Mouse (Mus musculus): ENCODE results near the gene Tbkbp1. TPM values are rescaled to one million over a fixed set of nuclear protein-coding genes. Genes with fewer than 3 reads are reported as not detected.

The Tbkbp1 gene
- polyA plus RNA-seq, 2 experiments = 9.7 to 62.2 TPM

- peaks cover 19% of the 10 kb centered on the region for H3K27me3 ChIP-seq (ENCODE audit: control insufficient read depth, insufficient read depth, low read length)
- TF ChIP-seq POLR2A (IDR thresholded peaks at IDR 0.05; ENCODE audit: borderline replicate concordance, extremely low read depth, insufficient read depth, insufficient read length) = no peak
- H3K9me3 ChIP-seq (ENCODE audit: control insufficient read depth, low read length) = no peaks in the 10 kb centered on the region
- DNase-seq (ENCODE audit: low spot score) (no peak), ATAC-seq (ENCODE audit: low FRiP score, low read depth) (no peak)
- H3K9ac ChIP-seq (ENCODE audit: low read depth, low read length, severe bottlenecking) = no peak overlapping the region
- H3K4me2 ChIP-seq (replicated peaks; ENCODE audit: low read depth, low read length, severe bottlenecking) = no peak overlapping the region
- peaks cover 80% of the 10 kb centered on the region for H3K36me3 ChIP-seq (ENCODE audit: control insufficient read depth, insufficient read depth, low read length)
- no peak overlapping the region for H3K27ac ChIP-seq (replicated peaks; ENCODE audit: low read depth, low read length)
- no peak overlapping the region for H3K4me3 ChIP-seq (replicated peaks; ENCODE audit: low read length)
- WGBS = 74% methylated on average over 9 of the region's 9 CpGs
- 0 out of 2 replicates have a peak, but pooled peaks cover 4% of the 10 kb centered on the region for H3K4me1 ChIP-seq (ENCODE audit: control insufficient read depth, insufficient read depth, low read length)
Observed at GRCm38 (mm10) chr11:97143196-97143900, 7.9 kb downstream of the Tbkbp1 start.

DNA sequence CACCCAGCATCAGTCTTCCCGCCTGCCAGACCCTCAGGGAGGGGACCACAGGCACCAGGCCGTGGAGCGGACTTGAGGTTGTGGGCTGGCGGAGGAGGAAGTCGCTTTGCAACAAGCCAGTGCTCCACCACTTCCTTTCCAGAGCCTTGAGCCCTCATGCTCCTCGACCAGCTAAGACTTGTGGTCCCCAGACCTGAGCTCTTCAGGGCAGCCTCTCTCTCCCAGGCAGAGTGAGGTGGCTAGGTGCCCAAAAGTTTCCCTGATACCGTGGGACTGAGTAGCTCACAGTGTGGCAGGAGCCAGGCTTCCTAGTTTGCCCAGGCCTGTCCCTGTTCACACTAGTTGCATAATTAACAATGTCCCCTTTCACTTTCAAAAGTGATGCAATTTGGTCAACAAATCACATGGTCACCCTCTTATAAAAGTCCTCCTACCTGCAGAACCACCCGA lies 9.1 kb downstream of the Tbkbp1 start:
- Histone ChIP-seq H3K9ac (ENCODE audit: low read depth, low read length, severe bottlenecking) (no peak overlapping the region), H3K27ac (replicated peaks; ENCODE audit: low read depth, low read length) (no peak overlapping the region), H3K4me3 (replicated peaks; ENCODE audit: low read length) (no peak overlapping the region), H3K36me3 (ENCODE audit: control insufficient read depth, insufficient read depth, low read length) (peaks cover 80% of the 10 kb centered on the region), H3K27me3 (ENCODE audit: control insufficient read depth, insufficient read depth, low read length) (peaks cover 19% of the 10 kb centered on the region), H3K4me2 (replicated peaks; ENCODE audit: low read depth, low read length, severe bottlenecking) (no peak overlapping the region), H3K4me1 (ENCODE audit: control insufficient read depth, insufficient read depth, low read length) (0 out of 2 replicates have a peak, but pooled peaks cover 4% of the 10 kb centered on the region), H3K9me3 (ENCODE audit: control insufficient read depth, low read length) (no peaks in the 10 kb centered on the region)
- DNase-seq (ENCODE audit: low spot score) (no peak), ATAC-seq (ENCODE audit: low FRiP score, low read depth) (no peak)
- TF ChIP-seq POLR2A (IDR thresholded peaks at IDR 0.05; ENCODE audit: borderline replicate concordance, extremely low read depth, insufficient read depth, insufficient read length) = no peak
- 62% methylated on average over 8 of the region's 8 CpGs for WGBS

DNA sequence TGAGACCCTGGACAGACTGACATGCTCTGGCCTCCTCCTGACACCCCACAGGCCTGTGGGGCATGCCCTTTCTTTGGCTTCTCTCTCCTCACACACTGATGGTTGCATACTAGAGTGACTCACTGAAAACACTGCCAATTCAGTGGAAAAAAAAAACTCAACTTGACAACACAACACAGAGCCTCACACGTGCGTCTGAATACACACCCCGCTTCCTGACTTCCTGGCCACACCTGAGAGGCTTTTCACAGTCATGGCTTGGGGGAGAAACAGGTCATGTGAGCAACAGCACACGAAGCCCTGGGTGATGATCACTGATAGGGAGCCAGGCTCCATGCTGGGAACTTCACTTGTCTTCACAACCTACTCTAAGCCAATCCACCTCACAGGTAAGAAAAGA lies 10.5 kb downstream of the Tbkbp1 start:
- Histone ChIP-seq H3K27me3 (ENCODE audit: control insufficient read depth, insufficient read depth, low read length) (peaks cover 19% of the 10 kb centered on the region), H3K4me1 (ENCODE audit: control insufficient read depth, insufficient read depth, low read length) (0 out of 2 replicates have a peak, but pooled peaks cover 4% of the 10 kb centered on the region), H3K4me2 (replicated peaks; ENCODE audit: low read depth, low read length, severe bottlenecking) (no peak overlapping the region), H3K4me3 (replicated peaks; ENCODE audit: low read length) (no peak overlapping the region), H3K27ac (replicated peaks; ENCODE audit: low read depth, low read length) (no peak overlapping the region), H3K9ac (ENCODE audit: low read depth, low read length, severe bottlenecking) (no peak overlapping the region), H3K36me3 (ENCODE audit: control insufficient read depth, insufficient read depth, low read length) (peaks cover 82% of the 10 kb centered on the region), H3K9me3 (ENCODE audit: control insufficient read depth, low read length) (no peaks in the 10 kb centered on the region)
- TF ChIP-seq POLR2A (IDR thresholded peaks at IDR 0.05; ENCODE audit: borderline replicate concordance, extremely low read depth, insufficient read depth, insufficient read length) = no peak
- 72% methylated on average over 4 of the region's 4 CpGs for WGBS
- DNase-seq (ENCODE audit: low spot score) = no peak
- no peak for ATAC-seq (ENCODE audit: low FRiP score, low read depth)

- no peaks in the 10 kb centered on the region for H3K9me3 ChIP-seq (ENCODE audit: control insufficient read depth, low read length)
- H3K27ac ChIP-seq (replicated peaks; ENCODE audit: low read depth, low read length) = no peak overlapping the region
- ATAC-seq (ENCODE audit: low FRiP score, low read depth) (no peak), DNase-seq (ENCODE audit: low spot score) (no peak)
- peaks cover 67% of the 10 kb centered on the region for H3K36me3 ChIP-seq (ENCODE audit: control insufficient read depth, insufficient read depth, low read length)
- 17% methylated on average over 15 of the region's 15 CpGs for WGBS
- peak overlapping the region; percentile 47 for H3K4me2 ChIP-seq (replicated peaks; ENCODE audit: low read depth, low read length, severe bottlenecking)
- H3K4me3 ChIP-seq (replicated peaks; ENCODE audit: low read length) = peak overlapping the region; percentile 27
- no peak overlapping the region for H3K9ac ChIP-seq (ENCODE audit: low read depth, low read length, severe bottlenecking)
- TF ChIP-seq POLR2A (IDR thresholded peaks at IDR 0.05; ENCODE audit: borderline replicate concordance, extremely low read depth, insufficient read depth, insufficient read length) = no peak
- 0 out of 2 replicates have a peak, but pooled peaks cover 4% of the 10 kb centered on the region for H3K4me1 ChIP-seq (ENCODE audit: control insufficient read depth, insufficient read depth, low read length)
- H3K27me3 ChIP-seq (ENCODE audit: control insufficient read depth, insufficient read depth, low read length) = peaks cover 19% of the 10 kb centered on the region
Observed at GRCm38 (mm10) chr11:97139256-97139655, 12.0 kb downstream of the Tbkbp1 start.

DNA sequence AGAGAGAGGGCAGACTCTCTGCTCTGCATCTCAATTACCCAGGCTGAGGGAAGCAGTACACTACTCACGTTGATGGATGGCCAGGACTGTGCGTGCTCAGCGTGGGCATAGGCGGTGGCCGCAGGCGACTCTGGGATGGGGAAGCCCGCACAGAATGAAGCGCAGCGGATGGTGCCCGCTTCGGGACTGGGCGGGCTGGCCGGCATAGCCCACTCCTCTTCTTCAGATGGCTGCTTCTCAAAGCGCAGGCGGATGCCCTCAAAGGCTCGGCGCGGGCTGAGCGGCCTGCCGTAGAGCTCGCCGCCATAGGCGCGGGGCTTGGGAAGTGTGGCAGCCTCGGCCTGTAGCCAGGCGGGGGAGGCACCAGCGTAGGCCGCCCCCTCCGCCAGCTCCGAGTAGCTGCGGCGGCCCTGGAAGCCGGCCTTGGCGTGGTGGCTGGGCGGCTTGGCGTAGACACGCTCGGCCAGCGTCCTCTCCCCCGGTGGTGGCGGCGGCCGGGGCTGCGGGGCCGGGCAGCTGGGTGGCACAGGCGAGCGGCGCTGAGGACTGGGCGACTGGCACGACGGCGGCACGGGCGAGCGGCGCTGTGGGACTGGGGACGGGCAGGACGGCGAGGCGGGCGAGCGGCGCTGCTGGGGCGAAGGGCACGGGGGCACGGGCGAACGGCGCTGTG lies 12.6 kb downstream of the Tbkbp1 start:
- 17% methylated on average over 35 of the region's 69 CpGs for WGBS
- Histone ChIP-seq H3K36me3 (ENCODE audit: control insufficient read depth, insufficient read depth, low read length) (peaks cover 61% of the 10 kb centered on the region), H3K9ac (ENCODE audit: low read depth, low read length, severe bottlenecking) (no peak overlapping the region; the same call in 1 of the 2 replicates), H3K27ac (replicated peaks; ENCODE audit: low read depth, low read length) (no peak overlapping the region), H3K4me1 (ENCODE audit: control insufficient read depth, insufficient read depth, low read length) (0 out of 2 replicates have a peak, but pooled peaks cover 4% of the 10 kb centered on the region), H3K27me3 (ENCODE audit: control insufficient read depth, insufficient read depth, low read length) (peaks cover 19% of the 10 kb centered on the region), H3K4me3 (replicated peaks; ENCODE audit: low read length) (peak overlapping the region; percentile 27), H3K9me3 (ENCODE audit: control insufficient read depth, low read length) (no peaks in the 10 kb centered on the region), H3K4me2 (replicated peaks; ENCODE audit: low read depth, low read length, severe bottlenecking) (peak overlapping the region; percentile 47)
- TF ChIP-seq POLR2A (IDR thresholded peaks at IDR 0.05; ENCODE audit: borderline replicate concordance, extremely low read depth, insufficient read depth, insufficient read length) = no peak
- ATAC-seq (ENCODE audit: low FRiP score, low read depth) = no peak
- DNase-seq (ENCODE audit: low spot score) = no peak

Measured in limb, embryonic 14.5 days (tissue).